Mouse (Mus musculus) megakaryocyte progenitor cell, adult 5-6 weeks (primary cell): ENCODE measurements around the gene Bmpr1a. TPM values are rescaled to one million over a fixed set of nuclear protein-coding genes. Genes with fewer than 3 reads are reported as not detected.

Experiments used
- ATAC-seq: replicated peaks from 2 replicates; pipeline ENCODE4 v1.8.0; 2016; ENCODE audit warnings: mild to moderate bottlenecking, moderate TSS enrichment, inconsistent platforms; ENCODE audit not compliant: poor library complexity
- total RNA-seq, 2 experiments: library from RNA; stranded (forward) in 1 of 2; stranded (reverse) in 1 of 2; fragments of 157-497, 149-512 nt in 1 of 2; fragments of 200-1000 nt in 1 of 2; gene quantifications; 2 replicates each; pipeline versions ENCODE4 v1.2.3 to v1.2.4; 2015 to 2017

Gene Bmpr1a
- total RNA-seq (2015) (0.39 and 0.68 TPM in 2 replicates), total RNA-seq (2017) (0.25 and 0.41 TPM in 2 replicates)

- ATAC-seq = no peak
Observed at GRCm38 (mm10) chr14:34503325-34503647, at the start of gene Bmpr1a. Gene Bmpr1a, minus strand, starts transcription at chr14:34503341.

- no peak for ATAC-seq
Observed at GRCm38 (mm10) chr14:34552226-34552625, 49.1 kb upstream of the Bmpr1a start.

- ATAC-seq = peak; percentile 94
Observed at GRCm38 (mm10) chr14:34549004-34549671, 46.0 kb upstream of the Bmpr1a start.

GRCm38 (mm10) chr14:34548391-34549001 lies 45.4 kb upstream of the Bmpr1a start:
- ATAC-seq = peak; percentile 30; the same call in 1 of the 2 replicates

GRCm38 (mm10) chr14:34544545-34544944 lies 41.4 kb upstream of the Bmpr1a start:
- ATAC-seq = no peak

- no peak for ATAC-seq
Observed at GRCm38 (mm10) chr14:34544001-34544400, 40.9 kb upstream of the Bmpr1a start.

- ATAC-seq = no peak
Observed at GRCm38 (mm10) chr14:34543596-34543995, 40.5 kb upstream of the Bmpr1a start.

GRCm38 (mm10) chr14:34541896-34542295 lies 38.8 kb upstream of the Bmpr1a start:
- ATAC-seq = no peak

- ATAC-seq = peak; percentile 95
Observed at GRCm38 (mm10) chr14:34540685-34541162, 37.6 kb upstream of the Bmpr1a start.

- no peak for ATAC-seq
Observed at GRCm38 (mm10) chr14:34535883-34536282, 32.7 kb upstream of the Bmpr1a start.

- no peak for ATAC-seq
Observed at GRCm38 (mm10) chr14:34533537-34533936, 30.4 kb upstream of the Bmpr1a start.

- no peak for ATAC-seq
Observed at GRCm38 (mm10) chr14:34532536-34532935, 29.4 kb upstream of the Bmpr1a start.

- ATAC-seq = no peak
Observed at GRCm38 (mm10) chr14:34528804-34529203, 25.7 kb upstream of the Bmpr1a start.

GRCm38 (mm10) chr14:34522701-34523100 lies 19.6 kb upstream of the Bmpr1a start, which contains the start of gene 9230112D13Rik:
Gene 9230112D13Rik, minus strand, starts transcription at chr14:34522801.
- no peak for ATAC-seq

- ATAC-seq = 0 out of 2 replicates have a peak, but pooled peaks have one; percentile 23
Observed at GRCm38 (mm10) chr14:34517959-34518544, 14.9 kb upstream of the Bmpr1a start.

GRCm38 (mm10) chr14:34516960-34517577 lies 13.9 kb upstream of the Bmpr1a start:
- no peak for ATAC-seq

GRCm38 (mm10) chr14:34515860-34516259 lies 12.7 kb upstream of the Bmpr1a start:
- no peak for ATAC-seq

GRCm38 (mm10) chr14:34514120-34514519 lies 11.0 kb upstream of the Bmpr1a start:
- peak; percentile 63 for ATAC-seq

- ATAC-seq = no peak
Observed at GRCm38 (mm10) chr14:34512602-34513001, 9.5 kb upstream of the Bmpr1a start.

GRCm38 (mm10) chr14:34511901-34512300 lies 8.8 kb upstream of the Bmpr1a start:
- no peak for ATAC-seq

GRCm38 (mm10) chr14:34508842-34509439 lies 5.8 kb upstream of the Bmpr1a start:
- no peak for ATAC-seq
